ENCODE assay signal across 27 mouse cellular contexts in the genomic region with DNA sequence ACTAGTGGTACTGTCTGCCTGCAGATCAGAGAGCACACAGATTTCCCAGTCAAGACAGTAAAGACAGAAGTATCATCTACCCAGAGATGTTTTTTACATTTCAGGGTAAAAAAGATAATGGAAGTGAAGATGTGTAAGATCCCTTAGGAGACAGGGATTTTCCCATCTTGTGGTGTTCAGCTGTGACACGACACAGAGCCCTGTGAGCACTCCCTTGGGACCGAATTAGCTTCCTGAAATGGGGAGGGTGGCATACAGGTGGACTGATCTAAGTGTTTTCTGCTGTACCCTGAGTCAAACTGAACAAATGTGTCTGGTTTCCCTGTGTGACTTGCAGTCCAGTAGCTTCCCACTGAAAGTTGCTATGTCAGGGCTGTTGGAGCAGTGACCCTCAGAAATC. TPM values are rescaled to one million over a fixed set of nuclear protein-coding genes. Genes with fewer than 3 reads are reported as not detected.
DNase-seq lines count a peak whose midpoint lies in the region; ATAC-seq and TF ChIP-seq lines count a peak whose summit lies in the region.
"Had no signal": no experiment of that assay in that cellular context is flagged by ENCODE, and none has a peak within 500 bp of the region (broad histone marks: within the 10 kb centered on the region; RNA-seq: fewer than 3 reads in every experiment).

No protein-coding gene starts in this region.

- peaks cover 37% of the 10 kb centered on the region; the same call in 1 of the 2 replicates for H3K79me2 ChIP-seq in liver, adult 2 months (ENCODE audit: control insufficient read depth, insufficient read depth, low read length)

- H3K9me3 ChIP-seq in liver, postnatal 0 days (ENCODE audit: low read length): no peaks in the 10 kb centered on the region
- no peaks in the 10 kb centered on the region for H3K9me3 ChIP-seq in midbrain, embryonic 12.5 days
- no peaks in the 10 kb centered on the region for H3K9me3 ChIP-seq in midbrain, embryonic 11.5 days (ENCODE audit: control insufficient read depth, low read length)
- H3K9me3 ChIP-seq: embryonic facial prominence, embryonic 10.5 days; embryonic facial prominence, embryonic 12.5 days; forebrain, embryonic 13.5 days; forebrain, embryonic 15.5 days; G1E had no signal

- peak overlapping the region; percentile 28; the same call in 1 of the 2 replicates for H3K27ac ChIP-seq in liver, adult 2 months (replicated peaks; ENCODE audit: insufficient read depth, low read depth, low read length)
- H3K27ac ChIP-seq in liver, postnatal 0 days (ENCODE audit: low read depth): no peak overlapping the region
- H3K27ac ChIP-seq in midbrain, embryonic 12.5 days (replicated peaks): peak overlapping the region; percentile 55; the same call in 1 of the 2 replicates
- no peak overlapping the region; the same call in 1 of the 2 replicates for H3K27ac ChIP-seq in midbrain, embryonic 11.5 days (ENCODE audit: low read depth, low read length)
- H3K27ac ChIP-seq: embryonic facial prominence, embryonic 10.5 days; embryonic facial prominence, embryonic 12.5 days; forebrain, embryonic 13.5 days; forebrain, embryonic 15.5 days had no signal

- DNase-seq in liver, adult 2 months (ENCODE audit: extremely low read depth, low read depth, low spot score): no peak
- DNase-seq in liver, postnatal 0 days: no peak
- no peak for DNase-seq in midbrain, embryonic 11.5 days (ENCODE audit: low spot score, missing footprints)
- peak; percentile 43 for DNase-seq in splenic B cell, adult 2 months (ENCODE audit: low read depth, low spot score)
- no peak for DNase-seq in adrenal gland, adult (ENCODE audit: inconsistent age in 2 of 2, low spot score in 1 of 2)
- DNase-seq: adrenal gland, adult 2 months; adrenal gland, postnatal 10 days; adrenal gland, postnatal 25 days; cerebellum, adult 11-12 months; cerebellum, adult 2 months; cerebellum, adult 9-10 months; cerebellum, postnatal 10 days; cerebellum, postnatal 25 days; forebrain, postnatal 0 days had no signal

- no peaks in the 10 kb centered on the region for H3K36me3 ChIP-seq in liver, adult 2 months (ENCODE audit: control insufficient read depth, insufficient read depth, low read length)
- no peaks in the 10 kb centered on the region for H3K36me3 ChIP-seq in liver, postnatal 0 days (replicated peaks; ENCODE audit: insufficient read depth, low read length)
- H3K36me3 ChIP-seq in midbrain, embryonic 12.5 days: peaks cover 9% of the 10 kb centered on the region; the same call in 1 of the 2 replicates
- no peaks in the 10 kb centered on the region for H3K36me3 ChIP-seq in midbrain, embryonic 11.5 days (ENCODE audit: control insufficient read depth, insufficient read depth, low read length)
- no peaks in the 10 kb centered on the region; the same call in 1 of the 2 replicates for H3K36me3 ChIP-seq in splenic B cell, adult 2 months (ENCODE audit: control insufficient read depth, insufficient read depth, low read length, poor library complexity, severe bottlenecking)
- H3K36me3 ChIP-seq: embryonic facial prominence, embryonic 10.5 days; embryonic facial prominence, embryonic 12.5 days; forebrain, embryonic 15.5 days; G1E had no signal

- no peak overlapping the region for H3K9ac ChIP-seq in liver, adult 2 months (ENCODE audit: low read depth, low read length)
- no peak overlapping the region for H3K9ac ChIP-seq in liver, postnatal 0 days (replicated peaks)
- no peak overlapping the region for H3K9ac ChIP-seq in midbrain, embryonic 12.5 days (replicated peaks)
- H3K9ac ChIP-seq in midbrain, embryonic 11.5 days (ENCODE audit: low read length): no peak overlapping the region
- H3K9ac ChIP-seq: embryonic facial prominence, embryonic 12.5 days; forebrain, embryonic 13.5 days; forebrain, embryonic 15.5 days; forebrain, postnatal 0 days had no signal

- no peak for ATAC-seq in liver, postnatal 0 days
- ATAC-seq in midbrain, embryonic 12.5 days (ENCODE audit: low FRiP score, low read depth): no peak
- ATAC-seq in midbrain, embryonic 11.5 days (ENCODE audit: low FRiP score): no peak
- ATAC-seq: activated CD4-positive, CD25-positive, alpha-beta regulatory T cell, adult 4 months; forebrain, embryonic 15.5 days; forebrain, postnatal 0 days had no signal

- 71% methylated on average over 2 of the region's 2 CpGs for WGBS in liver, adult 2 months
- 74% methylated on average over 2 of the region's 2 CpGs for WGBS in liver, postnatal 0 days (ENCODE audit: insufficient replicate concordance)
- WGBS in midbrain, embryonic 12.5 days: 67% methylated on average over 2 of the region's 2 CpGs
- WGBS in midbrain, embryonic 11.5 days: 79% methylated on average over 2 of the region's 2 CpGs

- no peak for TF ChIP-seq CTCF in liver, adult 2 months (IDR thresholded peaks at IDR 0.05; ENCODE audit: low read depth, low read length)
- TF ChIP-seq CTCF in liver, postnatal 0 days (IDR thresholded peaks at IDR 0.05; ENCODE audit: low read depth): no peak

- H3K27me3 ChIP-seq in liver, adult 2 months (ENCODE audit: control insufficient read depth, insufficient read depth, low read length): no peaks in the 10 kb centered on the region
- no peaks in the 10 kb centered on the region for H3K27me3 ChIP-seq in liver, postnatal 0 days (ENCODE audit: insufficient read depth, low read length)
- no peaks in the 10 kb centered on the region for H3K27me3 ChIP-seq in midbrain, embryonic 12.5 days
- H3K27me3 ChIP-seq in midbrain, embryonic 11.5 days (ENCODE audit: control insufficient read depth, insufficient read depth, low read length): no peaks in the 10 kb centered on the region
- H3K27me3 ChIP-seq in splenic B cell, adult 2 months (ENCODE audit: control insufficient read depth, insufficient read depth, low read length, poor library complexity, severe bottlenecking): no peaks in the 10 kb centered on the region
- H3K27me3 ChIP-seq: embryonic facial prominence, embryonic 12.5 days; forebrain, embryonic 13.5 days; forebrain, embryonic 15.5 days; Patski had no signal

- peaks cover 15% of the 10 kb centered on the region for H3K4me1 ChIP-seq in liver, adult 2 months (ENCODE audit: control insufficient read depth, insufficient read depth, low read length)
- peaks cover 4% of the 10 kb centered on the region; the same call in 1 of the 2 replicates for H3K4me1 ChIP-seq in liver, postnatal 0 days (ENCODE audit: insufficient read depth)
- peaks cover 21% of the 10 kb centered on the region for H3K4me1 ChIP-seq in midbrain, embryonic 12.5 days
- peaks cover 17% of the 10 kb centered on the region for H3K4me1 ChIP-seq in midbrain, embryonic 11.5 days (ENCODE audit: control insufficient read depth, insufficient read depth, low read length)
- H3K4me1 ChIP-seq: forebrain, embryonic 15.5 days had no signal

- no peak overlapping the region for H3K4me3 ChIP-seq in liver, adult 2 months (ENCODE audit: insufficient read depth, low read depth, low read length)
- no peak overlapping the region for H3K4me3 ChIP-seq in liver, postnatal 0 days (ENCODE audit: low read depth, low read length)
- no peak overlapping the region for H3K4me3 ChIP-seq in midbrain, embryonic 12.5 days
- no peak overlapping the region for H3K4me3 ChIP-seq in midbrain, embryonic 11.5 days (ENCODE audit: low read depth, low read length)
- H3K4me3 ChIP-seq: embryonic facial prominence, embryonic 10.5 days; embryonic facial prominence, embryonic 12.5 days; forebrain, embryonic 13.5 days; forebrain, embryonic 15.5 days had no signal

- no peak for TF ChIP-seq EP300 in liver, postnatal 0 days (IDR thresholded peaks at IDR 0.05; ENCODE audit: low read depth)

- TF ChIP-seq POLR2A in liver, adult 2 months (IDR thresholded peaks at IDR 0.05; ENCODE audit: extremely low read depth, insufficient read depth, low read length): no peak

- no peak overlapping the region for H3K4me2 ChIP-seq in liver, postnatal 0 days (ENCODE audit: low read depth, low read length)
- no peak overlapping the region for H3K4me2 ChIP-seq in midbrain, embryonic 12.5 days (replicated peaks)
- H3K4me2 ChIP-seq in midbrain, embryonic 11.5 days: no peak overlapping the region
- H3K4me2 ChIP-seq: embryonic facial prominence, embryonic 12.5 days; forebrain, embryonic 13.5 days; forebrain, embryonic 15.5 days had no signal

RNA-seq across cellular contexts. Expression of gene Ifnk, which starts 36.9 kb away (rescaled TPM):
- not detected in 2 replicates for total RNA-seq in liver, adult 2 months (2014; rRNA removed)
- polyA plus RNA-seq in liver, adult 2 months (2012; rRNA removed): not detected in 2 replicates
- 0.27 and 0.50 TPM in 2 replicates for polyA plus RNA-seq in liver, postnatal 0 days (2015; fragmentation: Nextera tagmentation; extraction: Ambion mirVana)
- 0.46 and 0.60 TPM in 2 replicates for polyA plus RNA-seq in midbrain, embryonic 12.5 days (2016; fragmentation: Nextera tagmentation; extraction: Ambion mirVana)
- 0.46 TPM in 1 of 2 replicates, not detected in the other for polyA plus RNA-seq in midbrain, embryonic 11.5 days (2014; fragmentation: Nextera tagmentation; extraction: Ambion mirVana)
- total RNA-seq: adrenal gland, adult 2 months; adrenal gland, postnatal 10 days; adrenal gland, postnatal 25 days; adrenal gland, postnatal 4 days; forebrain, postnatal 0 days; G1E had no signal
- polyA plus RNA-seq: activated CD4-positive, CD25-positive, alpha-beta regulatory T cell, adult 4 months; adrenal gland, adult 2 months; brain, embryonic 14.5 days; C2C12; cerebellum, adult 2 months; cortical plate, adult 2 months; embryonic facial prominence, embryonic 14.5 days; forebrain, embryonic 13.5 days; forebrain, postnatal 0 days; G1E; Patski had no signal

RNA-seq across cellular contexts. Expression of gene Mob3b, which starts 42.3 kb away (rescaled TPM):
- total RNA-seq in liver, adult 2 months (2014; rRNA removed): 18.3 and 23.6 TPM in 2 replicates
- polyA plus RNA-seq in liver, adult 2 months (2012; rRNA removed): 13.4 and 16.5 TPM in 2 replicates
- polyA plus RNA-seq in liver, postnatal 0 days (2015; fragmentation: Nextera tagmentation; extraction: Ambion mirVana): 13.6 and 14.2 TPM in 2 replicates
- 23.1 and 28.0 TPM in 2 replicates for polyA plus RNA-seq in midbrain, embryonic 12.5 days (2016; fragmentation: Nextera tagmentation; extraction: Ambion mirVana)
- 16.5 and 18.3 TPM in 2 replicates for polyA plus RNA-seq in midbrain, embryonic 11.5 days (2014; fragmentation: Nextera tagmentation; extraction: Ambion mirVana)
- polyA plus RNA-seq: G1E had no signal

Comparison
In these comparisons a context has a peak if more than half of its experiments do, and no peak if none do; other contexts are left out.
1. H3K27ac ChIP-seq: peak in liver, adult 2 months (single experiment) and midbrain, embryonic 12.5 days (single experiment); none in liver, postnatal 0 days (single experiment) and midbrain, embryonic 11.5 days (single experiment).